Mouse (Mus musculus) stomach, postnatal 0 days (tissue): ENCODE data around the gene Dnajc17. TPM values are rescaled to one million over a fixed set of nuclear protein-coding genes. Genes with fewer than 3 reads are reported as not detected.

Experiments
- ATAC-seq: fragments of 200-750 bp; cut with Nextera tagmentation; 2 replicates; pipeline ENCODE4 v1.8.0; 2017; ENCODE audit not compliant: low FRiP score, low TSS enrichment
- DNase-seq: peaks from one replicate; pipeline ENCODE4 v3.0.0-alpha.2; 2016; ENCODE audit warnings: low spot score
- H3K27ac ChIP-seq: fragments of 300-500 bp; sonication (generic); replicated peaks from 2 replicates; pipeline ENCODE4 v1.5.1; 2014; ENCODE audit warnings: mild to moderate bottlenecking, control low read depth
- H3K27me3 ChIP-seq: fragments of 300-500 bp; sonication (generic); 2 replicates; pipeline ENCODE4 v1.6.1; 2014; ENCODE audit warnings: low read length; ENCODE audit not compliant: control insufficient read depth, insufficient read depth
- H3K36me3 ChIP-seq: fragments of 300-500 bp; sonication (generic); 2 replicates; pipeline ENCODE4 v1.6.1; 2014; ENCODE audit warnings: low read length, mixed read lengths; ENCODE audit not compliant: control insufficient read depth, insufficient read depth
- H3K4me1 ChIP-seq: fragments of 300-500 bp; sonication (generic); replicated peaks from 2 replicates; pipeline ENCODE4 v1.6.1; 2014; ENCODE audit warnings: antibody characterized with exemption; ENCODE audit not compliant: control insufficient read depth, insufficient read depth
- H3K4me2 ChIP-seq: fragments of 300-500 bp; sonication (generic); replicated peaks from 2 replicates; pipeline ENCODE4 v1.6.1; 2014; ENCODE audit warnings: low read depth, mild to moderate bottlenecking, control low read depth, moderate library complexity
- H3K4me3 ChIP-seq: fragments of 300-500 bp; sonication (generic); 2 replicates; pipeline ENCODE4 v1.5.1; 2014; ENCODE audit warnings: low read depth, low read length, control low read depth
- H3K9ac ChIP-seq: fragments of 300-500 bp; sonication (generic); 2 replicates; pipeline ENCODE4 v1.6.1; 2014; ENCODE audit warnings: mild to moderate bottlenecking, low read length, control low read depth, mixed read lengths
- H3K9me3 ChIP-seq: fragments of 300-500 bp; sonication (generic); 2 replicates; pipeline ENCODE4 v1.6.1; 2016; ENCODE audit warnings: low read length; ENCODE audit not compliant: control insufficient read depth
- CTCF ChIP-seq: IDR thresholded peaks from 2 replicates; pipeline ENCODE4 v1.5.1; 2016; ENCODE audit warnings: antibody characterized with exemption, low read depth, mild to moderate bottlenecking, moderate library complexity
- EP300 ChIP-seq: optimal IDR thresholded peaks from 2 replicates; pipeline ENCODE3; 2016; ENCODE audit warnings: antibody characterized with exemption
- WGBS: fragments of 180-500 bp; shearing (Covaris S2); extraction: QIAGEN DNeasy Blood & Tissue Kit; methylation state at CpG from one replicate; pipeline ENCODE4 v1.1.7; 2014; 5-methylcytosine and 5-hydroxymethylcytosine counted together
- polyA plus RNA-seq: library from polyadenylated mRNA; unstranded; fragments of >200 nt; fragmentation: Nextera tagmentation; extraction: Ambion mirVana; gene quantifications from 2 replicates; pipeline ENCODE4 v1.2.1, GENCODE M21; 2015

Gene Dnajc17
- 11.7 and 12.5 TPM in 2 replicates for polyA plus RNA-seq

- ATAC-seq, result peak; percentile 97
- Histone ChIP-seq H3K27me3 (no peaks in the 10 kb centered on the region), H3K9me3 (no peaks in the 10 kb centered on the region), H3K9ac (peak within 1 kb of the TSS; percentile 66), H3K36me3 (peaks cover 10% of the 10 kb centered on the region), H3K4me1 (no peaks in the 10 kb centered on the region), H3K4me3 (peak within 1 kb of the TSS; percentile 58), H3K27ac (peak within 1 kb of the TSS; percentile 90), H3K4me2 (peak within 1 kb of the TSS; percentile 70)
- under 1% methylated on average over 51 of the region's 51 CpGs for WGBS
- TF ChIP-seq EP300, result no peak
- peak; percentile 24; the same call in 1 of the 2 replicates for TF ChIP-seq CTCF
- peak; percentile 97 for DNase-seq
Observed at GRCm38 (mm10) chr2:119208344-119209175, at the start of gene Dnajc17, which contains the start of gene Zfyve19. Gene Dnajc17 (minus strand): TSS chr2:119208795. Gene Zfyve19 (plus strand): TSS chr2:119208617.

GRCm38 (mm10) chr2:119254976-119255375 lies 46.4 kb upstream of the Dnajc17 start:
- H3K27me3 ChIP-seq, result no peaks in the 10 kb centered on the region
- no peak overlapping the region for H3K9ac ChIP-seq
- H3K4me3 ChIP-seq, result no peak overlapping the region
- no peak overlapping the region for H3K27ac ChIP-seq
- H3K36me3 ChIP-seq, result no peaks in the 10 kb centered on the region
- H3K4me2 ChIP-seq, result no peak overlapping the region
- DNase-seq (no peak), ATAC-seq (no peak)
- 25% methylated on average over 7 of the region's 7 CpGs for WGBS
- TF ChIP-seq CTCF, result no peak
- no peak for TF ChIP-seq EP300
- no peaks in the 10 kb centered on the region for H3K9me3 ChIP-seq
- H3K4me1 ChIP-seq, result no peaks in the 10 kb centered on the region

- peak overlapping the region; percentile 31 for H3K4me2 ChIP-seq
- TF ChIP-seq EP300 (no peak), CTCF (peak; percentile 96)
- H3K27me3 ChIP-seq, result no peaks in the 10 kb centered on the region
- H3K9me3 ChIP-seq, result no peaks in the 10 kb centered on the region
- peak overlapping the region; percentile 69 for H3K27ac ChIP-seq
- 8% methylated on average over 11 of the region's 11 CpGs for WGBS
- H3K4me1 ChIP-seq, result no peaks in the 10 kb centered on the region
- H3K36me3 ChIP-seq, result no peaks in the 10 kb centered on the region
- no peak overlapping the region for H3K9ac ChIP-seq
- ATAC-seq (peak; percentile 76), DNase-seq (peak; percentile 93)
- no peak overlapping the region for H3K4me3 ChIP-seq
Observed at GRCm38 (mm10) chr2:119250826-119251478, 42.4 kb upstream of the Dnajc17 start.

- no peak for TF ChIP-seq EP300
- no peak for TF ChIP-seq CTCF
- no peaks in the 10 kb centered on the region for H3K27me3 ChIP-seq
- WGBS, result 46% methylated on average over 5 of the region's 5 CpGs
- no peaks in the 10 kb centered on the region for H3K36me3 ChIP-seq
- no peak for DNase-seq
- no peak overlapping the region for H3K4me3 ChIP-seq
- H3K4me2 ChIP-seq, result no peak overlapping the region; the same call in 1 of the 2 replicates
- H3K4me1 ChIP-seq, result no peaks in the 10 kb centered on the region
- peak overlapping the region; percentile 56 for H3K27ac ChIP-seq
- no peak overlapping the region for H3K9ac ChIP-seq
- H3K9me3 ChIP-seq, result no peaks in the 10 kb centered on the region
- peak; percentile 54 for ATAC-seq
Observed at GRCm38 (mm10) chr2:119250377-119250776, 41.8 kb upstream of the Dnajc17 start.

GRCm38 (mm10) chr2:119249592-119250061 lies 41.0 kb upstream of the Dnajc17 start:
- Histone ChIP-seq H3K4me3 (no peak overlapping the region), H3K27ac (peak overlapping the region; percentile 56), H3K9me3 (no peaks in the 10 kb centered on the region), H3K9ac (no peak overlapping the region), H3K4me2 (no peak overlapping the region), H3K36me3 (no peaks in the 10 kb centered on the region), H3K4me1 (no peaks in the 10 kb centered on the region), H3K27me3 (no peaks in the 10 kb centered on the region)
- peak; percentile 32 for ATAC-seq
- WGBS, result 57% methylated on average over 4 of the region's 4 CpGs
- DNase-seq, result peak; percentile 45
- TF ChIP-seq CTCF (0 out of 2 replicates have a peak, but pooled peaks have one; percentile 5), EP300 (no peak)
